8 mouse cellular contexts compared by ENCODE assay signal in genomic region chrX:105929478-105930038, GRCm38 (mm10). TPM values are rescaled to one million over a fixed set of nuclear protein-coding genes. Genes with fewer than 3 reads are reported as not detected.
DNase-seq lines count a peak whose midpoint lies in the region; ATAC-seq and TF ChIP-seq lines count a peak whose summit lies in the region.

No protein-coding gene starts in this region.

- ATAC-seq in heart, embryonic 16.5 days (replicated peaks; ENCODE audit: extremely low read depth, insufficient read depth, low FRiP score): no peak
- peak; percentile 45; the same call in 1 of the 2 replicates for ATAC-seq in midbrain, embryonic 15.5 days (replicated peaks)

- no peak for DNase-seq in heart, adult 11 months
- peak; percentile 53 for DNase-seq in hindlimb bud, embryonic 11.5 days (ENCODE audit: extremely low spot score, low read depth, low spot score)
- no peak for DNase-seq in thymus, postnatal 36 days
- no peak for DNase-seq in layer of hippocampus, adult 8-10 months (ENCODE audit: low spot score in 2 of 2)
- no peak for DNase-seq in Muller cell, postnatal 12 days (ENCODE audit: inconsistent ontology term)

- H3K4me3 ChIP-seq in heart, embryonic 16.5 days (ENCODE audit: low read length): peak overlapping the region; percentile 75
- H3K4me3 ChIP-seq in cortical plate, adult 2 months (ENCODE audit: insufficient read depth, low read length): peak overlapping the region; percentile 90; the same call in 1 of the 2 replicates
- peak overlapping the region; percentile 66 for H3K4me3 ChIP-seq in midbrain, embryonic 15.5 days

- WGBS in heart, embryonic 16.5 days: 33% methylated on average over 8 of the region's 8 CpGs
- WGBS in midbrain, embryonic 15.5 days: 35% methylated on average over 8 of the region's 8 CpGs

- H3K36me3 ChIP-seq in heart, embryonic 16.5 days (ENCODE audit: control insufficient read depth, insufficient read depth): no peaks in the 10 kb centered on the region
- H3K36me3 ChIP-seq in midbrain, embryonic 15.5 days (replicated peaks): no peaks in the 10 kb centered on the region

- H3K9ac ChIP-seq in heart, embryonic 16.5 days (ENCODE audit: low read length): no peak overlapping the region
- no peak overlapping the region for H3K9ac ChIP-seq in midbrain, embryonic 15.5 days

- H3K4me1 ChIP-seq in heart, embryonic 16.5 days (ENCODE audit: control insufficient read depth, insufficient read depth, low read length): peaks cover 10% of the 10 kb centered on the region
- peaks cover 7% of the 10 kb centered on the region for H3K4me1 ChIP-seq in cortical plate, adult 2 months (ENCODE audit: control insufficient read depth, insufficient read depth, low read length)
- H3K4me1 ChIP-seq in midbrain, embryonic 15.5 days: peaks cover 13% of the 10 kb centered on the region

- H3K9me3 ChIP-seq in heart, embryonic 16.5 days (replicated peaks; ENCODE audit: control insufficient read depth, low read length): no peaks in the 10 kb centered on the region
- H3K9me3 ChIP-seq in midbrain, embryonic 15.5 days: no peaks in the 10 kb centered on the region

- no peaks in the 10 kb centered on the region for H3K27me3 ChIP-seq in heart, embryonic 16.5 days (ENCODE audit: control insufficient read depth, insufficient read depth, low read length)
- H3K27me3 ChIP-seq in midbrain, embryonic 15.5 days (replicated peaks): no peaks in the 10 kb centered on the region

- TF ChIP-seq POLR2A in cortical plate, adult 2 months (IDR thresholded peaks at IDR 0.05; ENCODE audit: extremely low read depth, insufficient read depth, low read length): no peak; the same call in 1 of the 2 replicates

- peak overlapping the region; percentile 81 for H3K27ac ChIP-seq in heart, embryonic 16.5 days (ENCODE audit: low read length)
- H3K27ac ChIP-seq in cortical plate, adult 2 months (ENCODE audit: insufficient read depth, low read length): peak overlapping the region; percentile 80
- peak overlapping the region; percentile 95 for H3K27ac ChIP-seq in midbrain, embryonic 15.5 days

- peak overlapping the region; percentile 58 for H3K4me2 ChIP-seq in heart, embryonic 16.5 days (ENCODE audit: low read depth, low read length)
- H3K4me2 ChIP-seq in midbrain, embryonic 15.5 days: peak overlapping the region; percentile 38

- TF ChIP-seq CTCF in cortical plate, adult 2 months (IDR thresholded peaks at IDR 0.05; ENCODE audit: extremely low read depth, insufficient read depth, low read length): no peak

RNA-seq across cellular contexts. Expression of gene Atrx, which starts 0.4 kb away (rescaled TPM):
- polyA plus RNA-seq in heart, embryonic 16.5 days (2015; fragmentation: Nextera tagmentation; extraction: Ambion mirVana): 115 and 124 TPM in 2 replicates
- 58.4 and 63.1 TPM in 2 replicates for polyA plus RNA-seq in cortical plate, adult 2 months (2012; rRNA removed)
- 256 and 279 TPM in 2 replicates for polyA plus RNA-seq in midbrain, embryonic 15.5 days (2015; fragmentation: Nextera tagmentation; extraction: Ambion mirVana)
- total RNA-seq in layer of hippocampus, adult 8-10 months (2022): 100 to 1,000 TPM; 162 to 184 (median 171) TPM
